Mouse (Mus musculus) embryo, embryonic 11 days (tissue): ENCODE measurements around the gene Zc3h4.

Experiments
- DNase-seq: peaks from one replicate; pipeline ENCODE4 v3.0.0-alpha.2; 2015

The Zc3h4 gene

GRCm38 (mm10) chr7:16441241-16441640, 40.5 kb downstream of the Zc3h4 start:
- no peak for DNase-seq

- DNase-seq, result no peak
Measured at GRCm38 (mm10) chr7:16451656-16452055, 50.9 kb downstream of the Zc3h4 start.

GRCm38 (mm10) chr7:16452587-16453073, 51.9 kb downstream of the Zc3h4 start, which contains the start of gene Tmem160:
TSS of gene Tmem160 (plus strand) at chr7:16452779.
- DNase-seq, result peak; percentile 93

- peak; percentile 79 for DNase-seq
Measured at GRCm38 (mm10) chr7:16453118-16453711, 52.5 kb downstream of the Zc3h4 start.

GRCm38 (mm10) chr7:16455016-16455415, 54.3 kb downstream of the Zc3h4 start:
- DNase-seq, result no peak

GRCm38 (mm10) chr7:16456289-16456688, 55.6 kb downstream of the Zc3h4 start:
- DNase-seq, result no peak

GRCm38 (mm10) chr7:16460566-16460965, 59.9 kb downstream of the Zc3h4 start:
- no peak for DNase-seq

- DNase-seq, result no peak
Measured at GRCm38 (mm10) chr7:16461151-16461550, 60.4 kb downstream of the Zc3h4 start.

- no peak for DNase-seq
Measured at GRCm38 (mm10) chr7:16461705-16462104, 61.0 kb downstream of the Zc3h4 start.

GRCm38 (mm10) chr7:16463214-16463613, 62.5 kb downstream of the Zc3h4 start:
- peak; percentile 87 for DNase-seq

- peak; percentile 65 for DNase-seq
Measured at GRCm38 (mm10) chr7:16465160-16465559, 64.5 kb downstream of the Zc3h4 start.

GRCm38 (mm10) chr7:16465568-16465967, 64.9 kb downstream of the Zc3h4 start:
- no peak for DNase-seq

GRCm38 (mm10) chr7:16466565-16466964, 65.9 kb downstream of the Zc3h4 start:
- peak; percentile 36 for DNase-seq

- DNase-seq, result no peak
Measured at GRCm38 (mm10) chr7:16468115-16468514, 67.4 kb downstream of the Zc3h4 start.

- peak; percentile 44 for DNase-seq
Measured at GRCm38 (mm10) chr7:16471549-16471948, 70.8 kb downstream of the Zc3h4 start.

GRCm38 (mm10) chr7:16472116-16472709, 71.5 kb downstream of the Zc3h4 start:
- no peak for DNase-seq

GRCm38 (mm10) chr7:16473847-16474246, 73.1 kb downstream of the Zc3h4 start:
- no peak for DNase-seq

GRCm38 (mm10) chr7:16474445-16474844, 73.7 kb downstream of the Zc3h4 start:
- DNase-seq, result peak; percentile 52

GRCm38 (mm10) chr7:16475321-16475720, 74.6 kb downstream of the Zc3h4 start:
- DNase-seq, result no peak

- no peak for DNase-seq
Measured at GRCm38 (mm10) chr7:16475764-16476599, 75.3 kb downstream of the Zc3h4 start.

GRCm38 (mm10) chr7:16476600-16476989, 75.9 kb downstream of the Zc3h4 start:
- peak; percentile 56 for DNase-seq

- no peak for DNase-seq
Measured at GRCm38 (mm10) chr7:16477628-16478027, 76.9 kb downstream of the Zc3h4 start, which contains the start of gene Npas1. TSS of gene Npas1 (minus strand) at chr7:16477728.
